ENCODE assay signal across 8 mouse cellular contexts in genomic region chr7:34811531-34812526, GRCm38 (mm10). TPM values are rescaled to one million over a fixed set of nuclear protein-coding genes. Genes with fewer than 3 reads are reported as not detected.
A peak's percentile ranks its signal among the peaks of the same experiment; 100 is the strongest.
DNase-seq lines count a peak whose midpoint lies in the region; ATAC-seq and TF ChIP-seq lines count a peak whose summit lies in the region.

No protein-coding gene starts in this region.

- no peaks in the 10 kb centered on the region for H3K36me3 ChIP-seq in hindbrain, embryonic 16.5 days (ENCODE audit: control insufficient read depth, insufficient read depth, low read length)
- H3K36me3 ChIP-seq in lung, embryonic 15.5 days: no peaks in the 10 kb centered on the region
- no peaks in the 10 kb centered on the region for H3K36me3 ChIP-seq in stomach, embryonic 16.5 days (ENCODE audit: control insufficient read depth, insufficient read depth, low read length)

- ATAC-seq in hindbrain, embryonic 16.5 days: peak; percentile 32; the same call in 1 of the 2 replicates
- ATAC-seq in lung, embryonic 15.5 days (ENCODE audit: borderline replicate concordance, extremely low read depth, low FRiP score, low TSS enrichment): 0 out of 2 replicates have a peak, but pooled peaks have one; percentile 4
- no peak for ATAC-seq in stomach, embryonic 16.5 days (ENCODE audit: insufficient read depth, low FRiP score)

- H3K4me3 ChIP-seq in cerebellum, adult 2 months (replicated peaks; ENCODE audit: insufficient read depth, low read depth, low read length): peak overlapping the region; percentile 6
- peak overlapping the region; percentile 74 for H3K4me3 ChIP-seq in hindbrain, embryonic 16.5 days (ENCODE audit: low read length)
- peak overlapping the region; percentile 49 for H3K4me3 ChIP-seq in lung, embryonic 15.5 days
- peak overlapping the region; percentile 55 for H3K4me3 ChIP-seq in stomach, embryonic 16.5 days (replicated peaks; ENCODE audit: low read length)

- H3K4me2 ChIP-seq in hindbrain, embryonic 16.5 days (ENCODE audit: low read length): peak overlapping the region; percentile 97
- H3K4me2 ChIP-seq in lung, embryonic 15.5 days: peak overlapping the region; percentile 94
- H3K4me2 ChIP-seq in stomach, embryonic 16.5 days (ENCODE audit: low read depth, low read length): peak overlapping the region; percentile 91

- DNase-seq in cerebellum, adult 2 months: peak in 1 of 2 experiments; percentile 15
- no peak for DNase-seq in cerebellum, adult 11 months
- DNase-seq in urinary bladder, postnatal 25 days (ENCODE audit: low spot score): peak; percentile 7
- no peak for DNase-seq in urinary bladder, postnatal 14 days (ENCODE audit: low spot score)
- no peak for DNase-seq in urinary bladder, postnatal 10 days (ENCODE audit: low spot score)

- no peak for TF ChIP-seq CTCF in cerebellum, adult 2 months (IDR thresholded peaks at IDR 0.05; ENCODE audit: borderline replicate concordance, insufficient read depth, low read depth, low read length)

- peak overlapping the region; percentile 71 for H3K9ac ChIP-seq in hindbrain, embryonic 16.5 days (ENCODE audit: low read depth, low read length)
- H3K9ac ChIP-seq in lung, embryonic 15.5 days: peak overlapping the region; percentile 29
- peak overlapping the region; percentile 60 for H3K9ac ChIP-seq in stomach, embryonic 16.5 days (ENCODE audit: low read length)

- no peak for TF ChIP-seq POLR2A in cerebellum, adult 2 months (IDR thresholded peaks at IDR 0.05; ENCODE audit: borderline replicate concordance, insufficient read depth, low read length)

- 0 out of 2 replicates have a peak, but pooled peaks cover 5% of the 10 kb centered on the region for H3K4me1 ChIP-seq in cerebellum, adult 2 months (ENCODE audit: control insufficient read depth, insufficient read depth, low read length)
- peaks cover 16% of the 10 kb centered on the region for H3K4me1 ChIP-seq in hindbrain, embryonic 16.5 days (ENCODE audit: control insufficient read depth, insufficient read depth, low read depth, low read length)
- H3K4me1 ChIP-seq in lung, embryonic 15.5 days: peaks cover 18% of the 10 kb centered on the region
- 0 out of 2 replicates have a peak, but pooled peaks cover 8% of the 10 kb centered on the region for H3K4me1 ChIP-seq in stomach, embryonic 16.5 days (ENCODE audit: control insufficient read depth, insufficient read depth, low read length)

- no peak overlapping the region for H3K27ac ChIP-seq in cerebellum, adult 2 months (ENCODE audit: insufficient read depth, low read length)
- H3K27ac ChIP-seq in hindbrain, embryonic 16.5 days (ENCODE audit: low read depth, low read length): no peak overlapping the region
- no peak overlapping the region for H3K27ac ChIP-seq in lung, embryonic 15.5 days
- H3K27ac ChIP-seq in stomach, embryonic 16.5 days (ENCODE audit: low read length): no peak overlapping the region

- WGBS in cerebellum, adult 2 months: 1% methylated on average over 66 of the region's 66 CpGs
- under 1% methylated on average over 66 of the region's 66 CpGs for WGBS in hindbrain, embryonic 16.5 days
- WGBS in lung, embryonic 15.5 days: under 1% methylated on average over 66 of the region's 66 CpGs
- 1% methylated on average over 66 of the region's 66 CpGs for WGBS in stomach, embryonic 16.5 days

- H3K27me3 ChIP-seq in cerebellum, adult 2 months (ENCODE audit: control insufficient read depth, insufficient read depth, low read length): no peaks in the 10 kb centered on the region
- peaks cover 10% of the 10 kb centered on the region for H3K27me3 ChIP-seq in hindbrain, embryonic 16.5 days (replicated peaks; ENCODE audit: control insufficient read depth, insufficient read depth, low read length)
- H3K27me3 ChIP-seq in lung, embryonic 15.5 days: peaks cover 76% of the 10 kb centered on the region
- H3K27me3 ChIP-seq in stomach, embryonic 16.5 days (ENCODE audit: control insufficient read depth, insufficient read depth, low read length): peaks cover 43% of the 10 kb centered on the region

- H3K9me3 ChIP-seq in hindbrain, embryonic 16.5 days (ENCODE audit: control insufficient read depth, low read length): no peaks in the 10 kb centered on the region
- no peaks in the 10 kb centered on the region for H3K9me3 ChIP-seq in lung, embryonic 15.5 days
- no peaks in the 10 kb centered on the region for H3K9me3 ChIP-seq in stomach, embryonic 16.5 days (replicated peaks; ENCODE audit: control insufficient read depth, low read length)

RNA-seq across cellular contexts. Expression of gene Chst8, which starts 0.7 kb away (rescaled TPM):
- polyA plus RNA-seq in cerebellum, adult 2 months (2012; rRNA removed): 29.5 and 30.1 TPM in 2 replicates
- polyA plus RNA-seq in hindbrain, embryonic 16.5 days (2015; fragmentation: Nextera tagmentation; extraction: Ambion mirVana): 9.2 and 12.2 TPM in 2 replicates
- polyA plus RNA-seq in lung, embryonic 15.5 days (2015; fragmentation: Nextera tagmentation; extraction: Ambion mirVana): 4.4 TPM in 2 replicates
- polyA plus RNA-seq in stomach, embryonic 16.5 days (2015; fragmentation: Nextera tagmentation; extraction: Ambion mirVana): 2.8 and 3.0 TPM in 2 replicates

Comparison
In these comparisons a context has a peak if more than half of its experiments do, and no peak if none do; other contexts are left out.
1. H3K4me3 ChIP-seq: peak in every context shown above with its lines; median percentile 74 in hindbrain, embryonic 16.5 days; 55 in stomach, embryonic 16.5 days; 49 in lung, embryonic 15.5 days; 6 in cerebellum, adult 2 months.